Mouse (Mus musculus) right cerebral cortex, postnatal 36 days (tissue): ENCODE data around the gene Stat5b.

Experiments used
- DNase-seq, 2 experiments: peaks; one replicate each; pipeline ENCODE4 v3.0.0; 2022; ENCODE audit warnings: low spot score in 2 of 2, mixed read lengths in 1 of 2

Gene Stat5b

GRCm38 (mm10) chr11:100842025-100842424 is 8.5 kb downstream of the Stat5b start:
- no peak for DNase-seq

- DNase-seq = no peak
Measured at GRCm38 (mm10) chr11:100840866-100841265, 9.7 kb downstream of the Stat5b start.

GRCm38 (mm10) chr11:100839523-100839922 is 11.0 kb downstream of the Stat5b start:
- no peak for DNase-seq

GRCm38 (mm10) chr11:100838894-100839293 is 11.6 kb downstream of the Stat5b start:
- no peak for DNase-seq

GRCm38 (mm10) chr11:100836923-100837702 is 13.4 kb downstream of the Stat5b start:
- DNase-seq = no peak

- DNase-seq = no peak
Measured at GRCm38 (mm10) chr11:100833466-100833865, 17.1 kb downstream of the Stat5b start.

GRCm38 (mm10) chr11:100831396-100831795 is 19.1 kb downstream of the Stat5b start:
- DNase-seq = no peak

GRCm38 (mm10) chr11:100829691-100830090 is 20.8 kb downstream of the Stat5b start:
- DNase-seq = no peak

GRCm38 (mm10) chr11:100828676-100829151 is 21.8 kb downstream of the Stat5b start:
- no peak for DNase-seq

- peak; percentile 45 to 58 for DNase-seq
Measured at GRCm38 (mm10) chr11:100826161-100826866, 24.2 kb downstream of the Stat5b start.

- DNase-seq = no peak
Measured at GRCm38 (mm10) chr11:100825451-100825850, 25.1 kb downstream of the Stat5b start.

- DNase-seq = no peak
Measured at GRCm38 (mm10) chr11:100824496-100824895, 26.0 kb downstream of the Stat5b start.

GRCm38 (mm10) chr11:100823543-100824313 is 26.8 kb downstream of the Stat5b start:
- no peak for DNase-seq

GRCm38 (mm10) chr11:100822365-100822764 is 28.2 kb downstream of the Stat5b start:
- DNase-seq = no peak

- DNase-seq = no peak
Measured at GRCm38 (mm10) chr11:100821605-100822220, 28.8 kb downstream of the Stat5b start.

- no peak for DNase-seq
Measured at GRCm38 (mm10) chr11:100820047-100820446, 30.5 kb downstream of the Stat5b start.

- no peak for DNase-seq
Measured at GRCm38 (mm10) chr11:100819626-100820025, 30.9 kb downstream of the Stat5b start.

GRCm38 (mm10) chr11:100819048-100819447 is 31.5 kb downstream of the Stat5b start:
- DNase-seq = no peak

GRCm38 (mm10) chr11:100818359-100819012 is 32.0 kb downstream of the Stat5b start:
- no peak for DNase-seq

- no peak for DNase-seq
Measured at GRCm38 (mm10) chr11:100817311-100817710, 33.2 kb downstream of the Stat5b start.

GRCm38 (mm10) chr11:100816801-100817200 is 33.7 kb downstream of the Stat5b start:
- DNase-seq = no peak
